Mouse (Mus musculus): ENCODE measurements around the gene Ripk3. TPM values are rescaled to one million over a fixed set of nuclear protein-coding genes. Genes with fewer than 3 reads are reported as not detected.
A peak's percentile ranks its signal among the peaks of the same experiment; 100 is the strongest.

Gene Ripk3
- polyA plus RNA-seq, 1 experiment from 2014 or later = 32.0 TPM

GRCm38 (mm10) chr14:55824001-55824480 is 35.4 kb upstream of the Ripk3 start:
- WGBS = under 1% methylated on average over 10 of the region's 10 CpGs

GRCm38 (mm10) chr14:55822991-55823762 is 34.5 kb upstream of the Ripk3 start, which contains the start of gene Nfatc4:
Gene Nfatc4, plus strand, starts transcription at chr14:55823144.
- H3K9me3 ChIP-seq = no peaks in the 10 kb centered on the region
- H3K4me3 ChIP-seq = peak within 1 kb of the TSS; percentile 75
- H3K27me3 ChIP-seq (ENCODE audit: insufficient read depth, poor library complexity, severe bottlenecking) = peaks cover 28% of the 10 kb centered on the region
- H3K27ac ChIP-seq = peak within 1 kb of the TSS; percentile 94
- WGBS = under 1% methylated on average over 38 of the region's 46 CpGs
- H3K36me3 ChIP-seq = 0 out of 2 replicates have a peak, but pooled peaks cover 2% of the 10 kb centered on the region
- H3K4me1 ChIP-seq = peaks cover 41% of the 10 kb centered on the region
- DNase-seq (ENCODE audit: low spot score) = peak; percentile 94

More at GRCm38 (mm10) chr14:55824001-55824480, 35.4 kb upstream of the Ripk3 start:
- Histone ChIP-seq H3K9me3 (no peaks in the 10 kb centered on the region), H3K27me3 (ENCODE audit: insufficient read depth, poor library complexity, severe bottlenecking) (peaks cover 29% of the 10 kb centered on the region), H3K36me3 (peaks cover 6% of the 10 kb centered on the region; the same call in 1 of the 2 replicates), H3K4me3 (peak overlapping the region; percentile 75), H3K27ac (peak overlapping the region; percentile 94), H3K4me1 (peaks cover 48% of the 10 kb centered on the region)
- DNase-seq (ENCODE audit: low spot score) = no peak

GRCm38 (mm10) chr14:55822435-55822990 is 33.8 kb upstream of the Ripk3 start:
- Histone ChIP-seq H3K27ac (peak overlapping the region; percentile 94), H3K4me1 (peaks cover 38% of the 10 kb centered on the region), H3K27me3 (ENCODE audit: insufficient read depth, poor library complexity, severe bottlenecking) (peaks cover 21% of the 10 kb centered on the region), H3K9me3 (no peaks in the 10 kb centered on the region), H3K4me3 (peak overlapping the region; percentile 75), H3K36me3 (0 out of 2 replicates have a peak, but pooled peaks cover 2% of the 10 kb centered on the region)
- 5% methylated on average over 13 of the region's 13 CpGs for WGBS
- peak; percentile 93 for DNase-seq (ENCODE audit: low spot score)

- Histone ChIP-seq H3K27ac (no peak overlapping the region), H3K4me1 (peaks cover 23% of the 10 kb centered on the region), H3K9me3 (no peaks in the 10 kb centered on the region), H3K27me3 (ENCODE audit: insufficient read depth, poor library complexity, severe bottlenecking) (peaks cover 3% of the 10 kb centered on the region), H3K4me3 (no peak overlapping the region), H3K36me3 (0 out of 2 replicates have a peak, but pooled peaks cover 2% of the 10 kb centered on the region)
- 79% methylated on average over 9 of the region's 9 CpGs for WGBS
- no peak for DNase-seq (ENCODE audit: low spot score)
Observed at GRCm38 (mm10) chr14:55820576-55820975, 31.9 kb upstream of the Ripk3 start.

GRCm38 (mm10) chr14:55819845-55820405 is 31.3 kb upstream of the Ripk3 start:
- Histone ChIP-seq H3K36me3 (0 out of 2 replicates have a peak, but pooled peaks cover 2% of the 10 kb centered on the region), H3K4me3 (no peak overlapping the region), H3K9me3 (no peaks in the 10 kb centered on the region), H3K27me3 (ENCODE audit: insufficient read depth, poor library complexity, severe bottlenecking) (no peaks in the 10 kb centered on the region), H3K4me1 (peaks cover 17% of the 10 kb centered on the region), H3K27ac (no peak overlapping the region)
- 71% methylated on average over 7 of the region's 7 CpGs for WGBS
- DNase-seq (ENCODE audit: low spot score) = no peak

GRCm38 (mm10) chr14:55815310-55815751 is 26.7 kb upstream of the Ripk3 start:
- peak overlapping the region; percentile 62 for H3K4me3 ChIP-seq
- no peak for DNase-seq (ENCODE audit: low spot score)
- 24% methylated on average over 17 of the region's 17 CpGs for WGBS

GRCm38 (mm10) chr14:55814885-55815284 is 26.2 kb upstream of the Ripk3 start:
- H3K27me3 ChIP-seq (ENCODE audit: insufficient read depth, poor library complexity, severe bottlenecking) = no peaks in the 10 kb centered on the region
- peak overlapping the region; percentile 62 for H3K4me3 ChIP-seq
- DNase-seq (ENCODE audit: low spot score) = no peak
- no peaks in the 10 kb centered on the region for H3K36me3 ChIP-seq
- WGBS = 23% methylated on average over 16 of the region's 16 CpGs
- peak overlapping the region; percentile 80 for H3K27ac ChIP-seq
- H3K9me3 ChIP-seq = no peaks in the 10 kb centered on the region
- no peaks in the 10 kb centered on the region for H3K4me1 ChIP-seq

More at GRCm38 (mm10) chr14:55815310-55815751, 26.7 kb upstream of the Ripk3 start:
- no peaks in the 10 kb centered on the region for H3K36me3 ChIP-seq
- no peaks in the 10 kb centered on the region for H3K27me3 ChIP-seq (ENCODE audit: insufficient read depth, poor library complexity, severe bottlenecking)
- H3K9me3 ChIP-seq = no peaks in the 10 kb centered on the region
- no peaks in the 10 kb centered on the region for H3K4me1 ChIP-seq
- peak overlapping the region; percentile 80 for H3K27ac ChIP-seq

- Histone ChIP-seq H3K36me3 (no peaks in the 10 kb centered on the region), H3K27ac (no peak overlapping the region), H3K4me3 (no peak overlapping the region), H3K9me3 (no peaks in the 10 kb centered on the region), H3K4me1 (no peaks in the 10 kb centered on the region), H3K27me3 (ENCODE audit: insufficient read depth, poor library complexity, severe bottlenecking) (peaks cover under 1% of the 10 kb centered on the region; the same call in 1 of the 2 replicates)
- no peak for DNase-seq (ENCODE audit: low spot score)
- WGBS = 69% methylated on average over 15 of the region's 15 CpGs
Observed at GRCm38 (mm10) chr14:55795380-55796163, 6.9 kb upstream of the Ripk3 start.

- Histone ChIP-seq H3K36me3 (no peaks in the 10 kb centered on the region), H3K9me3 (no peaks in the 10 kb centered on the region), H3K27me3 (ENCODE audit: insufficient read depth, poor library complexity, severe bottlenecking) (peaks cover 16% of the 10 kb centered on the region), H3K27ac (no peak overlapping the region), H3K4me1 (no peaks in the 10 kb centered on the region; the same call in 1 of the 2 replicates), H3K4me3 (no peak overlapping the region)
- WGBS = 59% methylated on average over 2 of the region's 2 CpGs
- DNase-seq (ENCODE audit: low spot score) = no peak
Observed at GRCm38 (mm10) chr14:55793946-55794345, 5.3 kb upstream of the Ripk3 start.

GRCm38 (mm10) chr14:55793461-55793860 is 4.8 kb upstream of the Ripk3 start:
- peaks cover 21% of the 10 kb centered on the region for H3K27me3 ChIP-seq (ENCODE audit: insufficient read depth, poor library complexity, severe bottlenecking)
- H3K4me1 ChIP-seq = peaks cover 4% of the 10 kb centered on the region
- no peaks in the 10 kb centered on the region for H3K9me3 ChIP-seq
- 47% methylated on average over 2 of the region's 2 CpGs for WGBS
- H3K27ac ChIP-seq = no peak overlapping the region
- no peak for DNase-seq (ENCODE audit: low spot score)
- H3K4me3 ChIP-seq = no peak overlapping the region
- no peaks in the 10 kb centered on the region for H3K36me3 ChIP-seq

- peak overlapping the region; percentile 65 for H3K4me3 ChIP-seq
- no peaks in the 10 kb centered on the region for H3K9me3 ChIP-seq
- peaks cover 76% of the 10 kb centered on the region for H3K27me3 ChIP-seq (ENCODE audit: insufficient read depth, poor library complexity, severe bottlenecking)
- 24% methylated on average over 11 of the region's 11 CpGs for WGBS
- H3K36me3 ChIP-seq = peaks cover 5% of the 10 kb centered on the region; the same call in 1 of the 2 replicates
- H3K27ac ChIP-seq = 0 out of 2 replicates have a peak overlapping the region, but pooled peaks have one; percentile 63
- DNase-seq (ENCODE audit: low spot score) = no peak
- peaks cover 31% of the 10 kb centered on the region for H3K4me1 ChIP-seq
Observed at GRCm38 (mm10) chr14:55787731-55788130, 934 bp downstream of the Ripk3 start.

- peaks cover 5% of the 10 kb centered on the region; the same call in 1 of the 2 replicates for H3K36me3 ChIP-seq
- H3K9me3 ChIP-seq = no peaks in the 10 kb centered on the region
- H3K27me3 ChIP-seq (ENCODE audit: insufficient read depth, poor library complexity, severe bottlenecking) = peaks cover 95% of the 10 kb centered on the region
- peaks cover 44% of the 10 kb centered on the region for H3K4me1 ChIP-seq
- H3K4me3 ChIP-seq = no peak overlapping the region
- H3K27ac ChIP-seq = no peak overlapping the region
- WGBS = 20% methylated on average over 6 of the region's 6 CpGs
- no peak for DNase-seq (ENCODE audit: low spot score)
Observed at GRCm38 (mm10) chr14:55785195-55785594, 3.5 kb downstream of the Ripk3 start.

All from heart, embryonic 10.5 days (tissue).